Mouse (Mus musculus): ENCODE measurements around the gene Rbbp9. TPM values are rescaled to one million over a fixed set of nuclear protein-coding genes. Genes with fewer than 3 reads are reported as not detected.

The Rbbp9 gene
- polyA plus RNA-seq, 1 experiment, result 3.1 TPM

DNA sequence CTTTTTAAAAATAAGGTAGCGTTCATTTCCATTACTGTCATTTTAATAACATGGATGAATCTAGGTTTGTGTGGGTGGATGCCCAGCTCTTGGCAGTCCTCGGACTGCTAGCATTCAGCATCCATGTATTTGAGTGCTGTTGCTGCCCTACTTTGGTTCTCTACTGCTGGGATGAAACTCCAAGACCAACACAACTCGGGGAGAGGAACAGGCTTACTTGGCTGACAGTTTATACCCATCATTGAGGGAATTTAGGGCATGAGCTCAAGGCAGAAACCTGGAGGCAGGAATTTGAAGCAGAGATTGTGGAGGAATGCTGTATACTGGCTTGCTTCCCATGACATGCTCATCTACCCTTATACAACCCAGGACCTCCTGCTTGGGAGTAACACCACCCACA, 36.0 kb downstream of the Rbbp9 start:
- no peaks in the 10 kb centered on the region for H3K36me3 ChIP-seq (ENCODE audit: control insufficient read depth, insufficient read depth, low read length)
- H3K4me1 ChIP-seq (ENCODE audit: control insufficient read depth, insufficient read depth, low read length), result no peaks in the 10 kb centered on the region
- H3K4me3 ChIP-seq (ENCODE audit: control insufficient read depth, low read depth, low read length), result no peak overlapping the region
- H3K27ac ChIP-seq (ENCODE audit: control insufficient read depth, insufficient read depth, low read depth, low read length), result no peak overlapping the region
- TF ChIP-seq CTCF (IDR thresholded peaks at IDR 0.05; ENCODE audit: control insufficient read depth, insufficient read depth, insufficient replicate concordance, low read depth, low read length) (no peak), POLR2A (IDR thresholded peaks at IDR 0.05; ENCODE audit: control insufficient read depth, low read depth, low read length) (no peak)
- no peaks in the 10 kb centered on the region for H3K27me3 ChIP-seq (ENCODE audit: control insufficient read depth, insufficient read depth, low read length)

DNA sequence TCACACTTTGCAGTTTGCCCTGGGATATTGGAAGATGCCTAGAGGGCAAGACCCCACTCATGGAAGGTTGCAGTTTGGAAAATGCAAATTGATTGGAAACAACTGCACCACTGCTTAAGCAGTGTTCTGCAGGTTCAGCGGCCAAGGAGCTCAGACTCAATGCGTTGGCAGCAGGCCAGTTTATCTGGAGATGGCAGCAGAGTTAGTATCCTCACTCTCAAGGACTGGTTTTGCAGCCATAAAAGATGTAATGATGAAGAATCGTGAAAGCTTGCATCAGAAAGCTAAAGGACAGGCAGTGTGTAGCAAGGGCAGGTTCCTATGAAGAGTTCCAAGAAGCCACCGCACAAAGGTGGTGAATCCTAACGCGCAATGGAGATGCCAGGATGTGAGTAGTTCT, 48.5 kb downstream of the Rbbp9 start:
- no peak overlapping the region for H3K27ac ChIP-seq (ENCODE audit: control insufficient read depth, insufficient read depth, low read depth, low read length)
- no peaks in the 10 kb centered on the region for H3K27me3 ChIP-seq (ENCODE audit: control insufficient read depth, insufficient read depth, low read length)
- TF ChIP-seq POLR2A (IDR thresholded peaks at IDR 0.05; ENCODE audit: control insufficient read depth, low read depth, low read length), result no peak
- H3K4me3 ChIP-seq (ENCODE audit: control insufficient read depth, low read depth, low read length), result no peak overlapping the region
- no peaks in the 10 kb centered on the region for H3K36me3 ChIP-seq (ENCODE audit: control insufficient read depth, insufficient read depth, low read length)
- no peaks in the 10 kb centered on the region for H3K4me1 ChIP-seq (ENCODE audit: control insufficient read depth, insufficient read depth, low read length)

Other genes with a start within 250 kb of the Rbbp9 start
- gene Ovol2, start 218.7 kb downstream of the Rbbp9 start, polyA plus RNA-seq (2012; rRNA removed), result 62.9 and 89.3 TPM in 2 replicates
- gene Kat14, start 181.9 kb downstream of the Rbbp9 start, polyA plus RNA-seq (2012; rRNA removed), result 6.9 and 7.2 TPM in 2 replicates
- gene Pet117, start 181.9 kb downstream of the Rbbp9 start, polyA plus RNA-seq (2012; rRNA removed), result not detected in 2 replicates
- gene Dzank1, start 23.5 kb downstream of the Rbbp9 start, polyA plus RNA-seq (2012; rRNA removed), result 5.1 and 6.2 TPM in 2 replicates
- 7.4 TPM in 2 replicates for gene Polr3f, start 23.2 kb downstream of the Rbbp9 start, polyA plus RNA-seq (2012; rRNA removed)
- gene Sec23b, start 5.4 kb upstream of the Rbbp9 start, polyA plus RNA-seq (2012; rRNA removed), result 37.1 and 37.4 TPM in 2 replicates
- 2.3 and 2.7 TPM in 2 replicates for gene Smim26, start 43.2 kb upstream of the Rbbp9 start, polyA plus RNA-seq (2012; rRNA removed)
- 11.2 and 11.8 TPM in 2 replicates for gene Dtd1, start 49.0 kb upstream of the Rbbp9 start, polyA plus RNA-seq (2012; rRNA removed)

Data from testis, adult 2 months (tissue).